Mouse (Mus musculus) CH12.LX (cell line): ENCODE measurements around the gene Atg4d. TPM values are rescaled to one million over a fixed set of nuclear protein-coding genes. Genes with fewer than 3 reads are reported as not detected.

Experiments used
- DNase-seq: peaks from one replicate; pipeline ENCODE4 v3.0.0-alpha.2; 2013; ENCODE audit errors: extremely low read depth
- H3K27ac ChIP-seq: 2 replicates; pipeline ENCODE4 v1.5.1; 2012; ENCODE audit warnings: low read depth, mild to moderate bottlenecking, control low read depth, moderate library complexity; ENCODE audit not compliant: insufficient read depth
- H3K27me3 ChIP-seq: replicated peaks from 2 replicates; pipeline ENCODE3; 2012; ENCODE audit warnings: inconsistent platforms
- H3K36me3 ChIP-seq, 2 experiments: replicated peaks in 1 of 2; 2 replicates each; pipeline versions ENCODE3 to v1.6.1; 2012; ENCODE audit warnings: inconsistent platforms in 1 of 2, low read length in 1 of 2, mild to moderate bottlenecking in 1 of 2, mixed read lengths in 1 of 2, moderate library complexity in 1 of 2; ENCODE audit not compliant: control insufficient read depth in 1 of 2, insufficient read depth in 1 of 2
- H3K4me1 ChIP-seq, 2 experiments: 2 replicates each; pipeline ENCODE4 v1.6.1; 2012; ENCODE audit warnings: inconsistent platforms in 1 of 2, moderate library complexity in 1 of 2; ENCODE audit not compliant: insufficient read depth in 2 of 2, control insufficient read depth in 1 of 2
- H3K4me2 ChIP-seq: 2 replicates; pipeline ENCODE4 v1.6.1; 2012; ENCODE audit warnings: low read depth, mild to moderate bottlenecking, control low read depth; ENCODE audit not compliant: poor library complexity, insufficient read depth, severe bottlenecking
- H3K4me3 ChIP-seq, 3 experiments: fragments of 150-350 bp in 1 of 3; sonication (generic) in 1 of 3; replicated peaks in 1 of 3; 2 replicates each; pipeline versions ENCODE3 to v1.5.1; 2011 to 2012; ENCODE audit warnings: low read depth in 2 of 3, low read length in 2 of 3, mild to moderate bottlenecking in 2 of 3, moderate library complexity in 2 of 3, control low read depth in 1 of 3, improper control_type of control experiment in 1 of 3, inconsistent platforms in 1 of 3, mixed read lengths in 1 of 3; ENCODE audit not compliant: poor library complexity in 1 of 3
- H3K79me2 ChIP-seq: replicated peaks from 2 replicates; pipeline ENCODE4 v1.6.1; 2012; ENCODE audit warnings: mild to moderate bottlenecking, moderate library complexity; ENCODE audit not compliant: control insufficient read depth, poor library complexity, insufficient read depth, severe bottlenecking; ENCODE audit errors: extremely low read depth
- H3K9ac ChIP-seq: 2 replicates; pipeline ENCODE4 v1.6.1; 2012; ENCODE audit warnings: low read depth, mild to moderate bottlenecking, control low read depth, moderate library complexity; ENCODE audit not compliant: insufficient read depth
- H3K9me3 ChIP-seq: replicated peaks from 2 replicates; pipeline ENCODE3; 2012; ENCODE audit warnings: low read length, inconsistent platforms, mixed read lengths
- BHLHE40 ChIP-seq: IDR thresholded peaks from 2 replicates; pipeline ENCODE4 v1.6.1; 2011; ENCODE audit warnings: mild to moderate bottlenecking, low read depth, low read length, improper control_type of control experiment
- CHD1 ChIP-seq: IDR thresholded peaks from 2 replicates; pipeline ENCODE4 v1.6.1; 2012; ENCODE audit warnings: low read depth, low read length, improper control_type of control experiment, inconsistent platforms
- CHD2 ChIP-seq: IDR thresholded peaks from 2 replicates; pipeline ENCODE4 v1.6.1; 2011; ENCODE audit warnings: low read length, improper control_type of control experiment
- CTCF ChIP-seq, 2 experiments: IDR thresholded peaks in 1 of 2; conservative IDR thresholded peaks in 1 of 2; 2 replicates each; pipeline ENCODE4 v1.5.1; 2011 to 2012; ENCODE audit warnings: low read depth in 2 of 2, low read length in 2 of 2, improper control_type of control experiment in 1 of 2, inconsistent platforms in 1 of 2, mild to moderate bottlenecking in 1 of 2, moderate library complexity in 1 of 2
- ELF1 ChIP-seq: IDR thresholded peaks from 2 replicates; pipeline ENCODE4 v1.6.1; 2014; ENCODE audit warnings: low read depth, mild to moderate bottlenecking, inconsistent platforms, low read length, improper control_type of control experiment
- EP300 ChIP-seq: IDR thresholded peaks from 2 replicates; pipeline ENCODE4 v1.6.1; 2011; ENCODE audit warnings: low read length, improper control_type of control experiment
- ETS1 ChIP-seq: conservative IDR thresholded peaks from 2 replicates; pipeline ENCODE4 v1.6.1; 2012; ENCODE audit warnings: low read depth, mild to moderate bottlenecking, inconsistent platforms, low read length, improper control_type of control experiment, moderate library complexity
- GABPA ChIP-seq: IDR thresholded peaks from 2 replicates; pipeline ENCODE4 v1.6.1; 2012; ENCODE audit warnings: low read depth, low read length, improper control_type of control experiment, inconsistent platforms; ENCODE audit not compliant: insufficient replicate concordance
- HCFC1 ChIP-seq: IDR thresholded peaks from 2 replicates; pipeline ENCODE4 v1.6.1; 2012; ENCODE audit warnings: low read depth, mild to moderate bottlenecking, inconsistent platforms, low read length, improper control_type of control experiment
- IRF4 ChIP-seq: IDR thresholded peaks from 2 replicates; pipeline ENCODE4 v1.6.1; 2014; ENCODE audit warnings: low read depth, mild to moderate bottlenecking, inconsistent platforms, low read length, improper control_type of control experiment
- JUND ChIP-seq: conservative IDR thresholded peaks from 2 replicates; pipeline ENCODE4 v1.6.1; 2011; ENCODE audit warnings: low read depth, low read length, improper control_type of control experiment
- KAT2A ChIP-seq: IDR thresholded peaks from 2 replicates; pipeline ENCODE4 v1.6.1; 2012; ENCODE audit warnings: low read length, improper control_type of control experiment, inconsistent platforms; ENCODE audit not compliant: insufficient replicate concordance
- MAFK ChIP-seq: IDR thresholded peaks from 2 replicates; pipeline ENCODE4 v1.6.1; 2011; ENCODE audit warnings: low read length, improper control_type of control experiment; ENCODE audit not compliant: insufficient replicate concordance
- MAX ChIP-seq: IDR thresholded peaks from 2 replicates; pipeline ENCODE4 v1.6.1; 2011; ENCODE audit warnings: low read length, improper control_type of control experiment
- MAZ ChIP-seq: IDR thresholded peaks from 2 replicates; pipeline ENCODE4 v1.6.1; 2012; ENCODE audit warnings: low read depth, mild to moderate bottlenecking, inconsistent platforms, low read length, improper control_type of control experiment, moderate library complexity
- MEF2A ChIP-seq: IDR thresholded peaks from 2 replicates; pipeline ENCODE4 v1.6.1; 2014; ENCODE audit warnings: low read depth, mild to moderate bottlenecking, inconsistent platforms, low read length, improper control_type of control experiment, borderline replicate concordance
- NELFE ChIP-seq: IDR thresholded peaks from 2 replicates; pipeline ENCODE4 v1.6.1; 2011; ENCODE audit warnings: low read depth, low read length, improper control_type of control experiment
- NRF1 ChIP-seq: IDR thresholded peaks from 2 replicates; pipeline ENCODE4 v1.6.1; 2014; ENCODE audit warnings: low read depth, mild to moderate bottlenecking, inconsistent platforms, low read length, improper control_type of control experiment, moderate library complexity
- POLR2A ChIP-seq: IDR thresholded peaks from 2 replicates; pipeline ENCODE4 v1.6.1; 2011; ENCODE audit warnings: low read depth, mild to moderate bottlenecking, improper control_type of control experiment, low read length
- POLR2AphosphoS2 ChIP-seq: IDR thresholded peaks from 2 replicates; pipeline ENCODE4 v1.6.1; 2011; ENCODE audit warnings: low read depth, low read length, improper control_type of control experiment
- RAD21 ChIP-seq: IDR thresholded peaks from 2 replicates; pipeline ENCODE4 v1.6.1; 2011; ENCODE audit warnings: low read depth, mild to moderate bottlenecking, low read length, improper control_type of control experiment, moderate library complexity
- RCOR1 ChIP-seq: conservative IDR thresholded peaks from 2 replicates; pipeline ENCODE4 v1.6.1; 2012; ENCODE audit warnings: low read depth, mild to moderate bottlenecking, inconsistent platforms, low read length, improper control_type of control experiment
- SMC3 ChIP-seq: IDR thresholded peaks from 2 replicates; pipeline ENCODE4 v1.6.1; 2011; ENCODE audit warnings: low read depth, low read length, improper control_type of control experiment
- TBP ChIP-seq: conservative IDR thresholded peaks from 2 replicates; pipeline ENCODE4 v1.6.1; 2011; ENCODE audit warnings: low read depth, low read length, improper control_type of control experiment
- TCF12 ChIP-seq: IDR thresholded peaks from 2 replicates; pipeline ENCODE4 v1.6.1; 2014; ENCODE audit warnings: low read depth, mild to moderate bottlenecking, inconsistent platforms, low read length, improper control_type of control experiment
- UBTF ChIP-seq: IDR thresholded peaks from 2 replicates; pipeline ENCODE4 v1.6.1; 2012; ENCODE audit warnings: low read depth, mild to moderate bottlenecking, inconsistent platforms, low read length, improper control_type of control experiment, moderate library complexity
- USF2 ChIP-seq: conservative IDR thresholded peaks from 2 replicates; pipeline ENCODE4 v1.6.1; 2011; ENCODE audit warnings: low read depth, low read length, improper control_type of control experiment
- ZC3H11A ChIP-seq: IDR thresholded peaks from 2 replicates; pipeline ENCODE4 v1.6.1; 2012; ENCODE audit warnings: low read depth, mild to moderate bottlenecking, inconsistent platforms, low read length, improper control_type of control experiment
- ZKSCAN1 ChIP-seq: IDR thresholded peaks from 2 replicates; pipeline ENCODE4 v1.6.1; 2012; ENCODE audit warnings: low read depth, inconsistent platforms, low read length, improper control_type of control experiment, borderline replicate concordance
- ZMIZ1 ChIP-seq: IDR thresholded peaks from 2 replicates; pipeline ENCODE4 v1.6.1; 2012; ENCODE audit warnings: low read depth, mild to moderate bottlenecking, inconsistent platforms, low read length, improper control_type of control experiment
- ZNF384 ChIP-seq: IDR thresholded peaks from 2 replicates; pipeline ENCODE4 v1.6.1; 2012; ENCODE audit warnings: low read depth, low read length, improper control_type of control experiment, inconsistent platforms
- dilution Hi-C: fragments of 300-500 bp; cut with MboI; formaldehyde crosslinking; loops from 2 replicates; pipeline ENCODE4 v1.14.3; 2020; ENCODE audit warnings: low sequenced_read_pairs; ENCODE audit not compliant: extremely low pct_unique_long_range_greater_than_20kb, extremely low pct_ligation_motif_present
- in situ Hi-C: fragments of 300-500 bp; cut with MboI; formaldehyde crosslinking; loops from 3 replicates; pipeline ENCODE4 v1.14.3; 2019; ENCODE audit warnings: low sequenced_read_pairs, low pct_ligation_motif_present, low pct_unique_long_range_greater_than_20kb, mixed read lengths
- polyA plus RNA-seq: library from polyadenylated mRNA; unstranded; fragments of >175 nt; gene quantifications from 2 replicates; pipeline ENCODE4 v1.2.1, GENCODE M21; 2012; ENCODE audit warnings: low read depth; ENCODE audit not compliant: insufficient read length
- total RNA-seq, 2 experiments: library from RNA; depleted of rRNA; stranded (reverse); fragments of 300-350 nt in 1 of 2; fragments of >200 nt in 1 of 2; gene quantifications; 2 replicates each; pipeline ENCODE4 v1.2.3; 2012 to 2014

The Atg4d gene
- total and polyA plus RNA-seq, 3 experiments, result 7.7 to 14.3 (median 10.3) TPM

DNA sequence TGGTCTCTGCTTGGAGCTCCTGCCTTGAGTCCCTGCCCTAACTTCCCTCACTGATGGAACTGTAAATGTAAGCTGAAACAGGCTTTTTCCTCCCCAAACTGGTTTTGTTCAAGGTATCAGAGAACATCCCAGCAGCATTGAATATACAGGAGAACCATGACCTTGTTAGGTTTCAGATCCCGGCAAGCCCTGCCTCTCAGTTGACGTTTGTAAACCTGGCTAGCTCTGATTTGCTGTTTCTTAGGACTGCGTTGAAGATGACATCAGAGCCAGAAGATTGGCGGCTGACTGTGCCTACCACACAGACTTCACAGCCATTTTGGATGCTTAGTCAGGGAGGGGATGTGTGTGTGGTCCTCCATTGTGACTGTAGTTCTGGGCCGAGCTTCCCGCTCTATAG, 41.2 kb upstream of the Atg4d start:
- H3K27me3 ChIP-seq, result no peaks in the 10 kb centered on the region
- no peak for DNase-seq

DNA sequence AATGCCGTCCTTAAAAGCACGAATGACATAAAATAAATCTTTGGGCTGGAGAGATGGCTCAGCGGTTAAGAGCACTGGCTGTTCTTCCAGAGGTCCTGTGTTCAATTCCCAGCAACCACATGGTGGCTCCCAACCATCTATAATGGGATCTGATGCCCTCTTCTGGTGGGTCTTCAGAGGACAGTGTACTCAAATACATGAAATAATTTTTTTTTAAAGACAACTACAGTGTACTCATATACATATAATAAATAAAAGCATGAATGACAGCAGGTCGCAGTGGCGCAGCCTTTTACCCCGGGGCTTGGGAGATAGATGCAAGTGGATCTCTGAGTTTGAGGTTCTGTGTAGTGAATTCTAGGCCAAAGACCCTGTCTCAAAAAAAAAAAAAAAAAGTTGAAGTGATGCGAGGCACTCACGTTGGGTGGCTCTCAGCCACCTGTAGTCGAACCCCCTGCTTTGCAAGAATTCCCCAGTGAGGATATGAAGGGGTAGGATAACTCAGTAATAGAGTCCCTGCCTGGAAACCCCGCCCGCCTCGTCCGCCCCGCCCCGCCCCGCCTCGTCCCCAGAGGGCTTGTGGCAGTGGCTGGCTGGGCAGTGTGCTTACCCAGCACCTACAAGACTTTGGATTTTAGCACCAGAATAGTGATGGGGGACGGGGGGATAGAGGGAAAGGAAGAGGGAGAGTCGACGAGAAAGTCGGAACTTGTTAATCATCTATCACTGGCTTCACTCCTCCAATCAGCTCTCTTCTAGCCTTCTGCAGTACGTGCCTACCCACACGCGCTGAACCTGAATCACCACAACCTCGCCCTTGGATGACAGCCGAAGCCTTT, 40.3 kb upstream of the Atg4d start:
- peak overlapping the region; percentile 37 to 56 (median 41) for H3K4me3 ChIP-seq
- DNase-seq, result peak; percentile 55
- H3K27ac ChIP-seq, result no peak overlapping the region
- TF ChIP-seq ELF1 (no peak), POLR2A (no peak), ETS1 (peak; percentile 19; the same call in 1 of the 2 replicates), GABPA (no peak), CTCF (conservative IDR thresholded peaks at IDR 0.05 in 1 of 2, IDR thresholded peaks at IDR 0.05 in 1 of 2; ENCODE audit: low read depth in 2 of 2, low read length in 2 of 2) (peak in 1 of 2 experiments; percentile 42; a peak in 2 of 4 replicates), MAZ (no peak), MAX (peak; percentile 71), ZKSCAN1 (no peak), UBTF (no peak), HCFC1 (no peak), TCF12 (no peak), KAT2A (no peak), IRF4 (no peak; the same call in 1 of the 2 replicates), MEF2A (no peak), MAFK (no peak), BHLHE40 (no peak; the same call in 1 of the 2 replicates), CHD1 (no peak), EP300 (no peak), USF2 (no peak), ZNF384 (peak; percentile 76), ZMIZ1 (no peak), CHD2 (no peak), NELFE (no peak), ZC3H11A (no peak)

More for the DNA sequence above, 41.2 kb upstream of the Atg4d start:
- Histone ChIP-seq H3K4me2 (no peak overlapping the region), H3K27ac (no peak overlapping the region), H3K4me3 (no peak overlapping the region), H3K79me2 (no peaks in the 10 kb centered on the region), H3K4me1 (peaks cover 2 to 22% of the 10 kb centered on the region in 2 experiments; a peak in 2 of 4 replicates), H3K36me3 (peaks cover 0 to 8% of the 10 kb centered on the region in 2 experiments), H3K9ac (no peak overlapping the region), H3K9me3 (peaks cover 10% of the 10 kb centered on the region)
- in situ Hi-C loops, result loop anchor here (5.0 to 10.0 kb wide), 2 partner anchors 67 to 191 kb away; partner anchors contain the start of gene Qtrt1
- TF ChIP-seq POLR2AphosphoS2 (no peak), CHD2 (no peak), NRF1 (no peak), CTCF (conservative IDR thresholded peaks at IDR 0.05 in 1 of 2, IDR thresholded peaks at IDR 0.05 in 1 of 2; ENCODE audit: low read depth in 2 of 2, low read length in 2 of 2) (no peak), ETS1 (no peak), SMC3 (no peak), ZKSCAN1 (no peak), MEF2A (no peak), MAX (no peak), USF2 (no peak), ZC3H11A (no peak), RAD21 (no peak), ELF1 (no peak), ZMIZ1 (no peak), TBP (no peak), JUND (no peak), ZNF384 (no peak), HCFC1 (no peak), RCOR1 (no peak)
- dilution Hi-C loops, result no loop called here

More for the DNA sequence above, 40.3 kb upstream of the Atg4d start:
- H3K79me2 ChIP-seq, result no peaks in the 10 kb centered on the region
- peaks cover 10% of the 10 kb centered on the region for H3K9me3 ChIP-seq
- peak overlapping the region; percentile 22; the same call in 1 of the 2 replicates for H3K9ac ChIP-seq
- dilution Hi-C loops (no loop called here), in situ Hi-C loops (loop anchor here (5.0 to 10.0 kb wide), 3 partner anchors 53 to 190 kb away; partner anchors contain the start of gene Qtrt1)
- no peaks in the 10 kb centered on the region for H3K27me3 ChIP-seq
- peak overlapping the region; percentile 93 for H3K4me2 ChIP-seq
- peaks cover 2 to 22% of the 10 kb centered on the region in 2 experiments; a peak in 2 of 4 replicates for H3K4me1 ChIP-seq
- peaks cover 6 to 17% of the 10 kb centered on the region in 2 experiments for H3K36me3 ChIP-seq
